Mouse (Mus musculus): ENCODE measurements around the gene Atg10.

Atg10 gene

GRCm38 (mm10) chr13:91175347-91175746 is 48.4 kb downstream of the Atg10 start:
- no peak for DNase-seq (ENCODE audit: low spot score)

DNA sequence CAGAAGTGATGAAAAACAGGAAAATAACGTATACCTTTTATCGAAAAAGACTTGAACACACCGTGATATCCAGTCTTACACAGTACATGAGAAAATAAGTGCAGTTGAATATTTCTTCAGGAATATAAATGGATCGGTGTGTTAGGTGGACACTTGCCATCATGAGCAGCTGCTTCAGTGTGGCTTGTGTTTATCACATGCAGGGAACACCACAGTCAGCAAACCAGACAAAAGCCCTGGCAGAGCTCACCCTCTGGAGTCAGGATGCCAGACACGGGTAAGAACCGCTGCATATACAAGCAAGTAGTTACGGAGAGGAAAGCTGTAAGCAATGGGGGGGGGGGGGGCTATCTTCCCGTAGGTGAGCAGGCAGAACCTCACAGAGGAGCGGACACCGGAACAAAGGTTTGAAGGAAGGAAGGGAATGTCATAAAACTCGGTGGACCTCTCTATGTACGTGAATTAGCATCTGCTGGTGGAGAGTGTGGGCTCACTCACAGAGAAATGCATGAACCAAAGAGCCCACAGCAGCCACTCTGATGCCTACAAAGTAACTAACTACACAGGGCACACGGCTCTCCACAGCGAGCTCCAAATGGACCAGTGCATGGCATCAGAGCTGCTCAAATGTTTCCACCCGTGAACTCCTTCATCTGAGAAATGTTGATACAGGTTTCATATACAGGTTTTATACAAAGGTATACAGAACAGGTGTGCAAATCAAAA is 51.8 kb downstream of the Atg10 start:
- no peak for DNase-seq (ENCODE audit: low spot score)

DNA sequence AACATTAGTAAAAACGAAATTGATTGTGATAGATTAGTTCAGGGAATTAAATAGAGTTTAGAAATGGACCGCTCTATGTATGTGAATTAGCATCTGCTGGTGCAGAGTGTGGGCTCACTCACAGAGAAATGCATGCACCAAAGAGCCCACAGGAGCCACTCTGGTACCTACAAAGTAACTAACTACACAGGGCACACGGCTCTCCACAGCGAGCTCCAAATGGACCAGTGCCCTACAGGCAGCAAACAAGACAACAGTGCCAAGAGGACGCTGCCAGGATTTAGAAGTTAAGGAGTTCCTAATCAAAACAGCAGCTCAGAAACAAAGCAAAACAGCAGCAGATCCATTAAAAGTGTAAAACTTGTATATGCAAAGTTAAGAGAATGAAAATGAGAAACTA is 52.6 kb downstream of the Atg10 start:
- DNase-seq (ENCODE audit: low spot score): no peak

DNA sequence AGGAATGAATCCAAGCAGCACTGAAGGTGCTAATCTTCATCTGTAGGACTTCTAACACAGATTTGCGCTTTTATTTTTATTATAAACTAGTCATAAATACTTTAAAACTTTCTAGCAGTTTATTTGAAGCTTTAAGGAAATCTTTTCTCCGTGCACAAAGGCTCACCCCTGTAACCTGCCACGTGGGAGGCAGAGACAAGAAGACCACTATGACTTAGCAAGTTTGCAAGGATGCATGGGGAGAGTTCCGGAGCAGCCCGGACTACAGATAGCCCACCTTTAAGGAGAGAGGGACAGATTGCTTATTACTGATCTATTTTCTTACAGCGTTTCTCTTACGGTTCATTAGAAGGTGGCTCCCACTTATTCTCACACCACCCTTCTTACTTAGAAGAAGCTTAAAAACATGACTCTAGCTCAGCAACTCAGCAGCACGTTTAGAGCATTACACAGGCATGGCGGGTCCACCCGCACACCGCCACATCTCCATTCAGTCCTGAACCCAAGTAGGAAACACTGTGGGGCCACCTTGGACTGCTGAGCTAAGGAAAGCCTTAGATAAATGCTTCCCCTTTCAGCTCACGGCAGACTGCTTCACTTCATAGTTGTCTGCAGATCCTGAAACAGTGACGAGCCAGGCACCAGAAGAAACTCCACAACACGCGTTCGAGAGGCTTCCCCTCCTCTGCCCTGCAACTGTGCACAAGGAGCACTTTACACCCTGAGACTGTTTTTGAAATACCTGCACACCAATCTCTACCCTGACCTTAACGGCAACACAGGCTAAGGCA is 54.0 kb downstream of the Atg10 start:
- no peak for DNase-seq (ENCODE audit: low spot score)

GRCm38 (mm10) chr13:91168486-91168885 is 55.3 kb downstream of the Atg10 start:
- no peak for DNase-seq (ENCODE audit: low spot score)

DNA sequence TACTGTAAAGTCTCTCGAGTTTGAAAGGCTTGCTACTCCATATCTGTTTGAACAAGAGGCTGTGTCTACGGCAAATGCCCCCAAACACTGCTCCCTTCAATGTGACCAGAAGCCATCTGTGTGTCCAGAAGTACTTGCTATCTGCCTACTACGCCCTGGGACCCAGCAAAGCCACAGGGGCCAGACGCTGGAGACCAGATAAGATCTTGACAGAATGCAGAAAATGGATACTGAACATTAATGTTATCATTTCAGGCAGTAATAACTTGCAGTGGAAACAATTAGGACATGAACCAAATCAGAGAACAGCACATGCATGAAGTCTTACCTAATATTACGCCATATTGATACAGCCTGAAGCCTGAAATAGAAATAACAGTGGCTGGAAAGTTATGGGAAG is 56.2 kb downstream of the Atg10 start:
- DNase-seq (ENCODE audit: low spot score): no peak

- DNase-seq (ENCODE audit: low spot score): no peak
These were observed 57.5 kb downstream of the Atg10 start for GRCm38 (mm10) chr13:91166286-91166685.

DNA sequence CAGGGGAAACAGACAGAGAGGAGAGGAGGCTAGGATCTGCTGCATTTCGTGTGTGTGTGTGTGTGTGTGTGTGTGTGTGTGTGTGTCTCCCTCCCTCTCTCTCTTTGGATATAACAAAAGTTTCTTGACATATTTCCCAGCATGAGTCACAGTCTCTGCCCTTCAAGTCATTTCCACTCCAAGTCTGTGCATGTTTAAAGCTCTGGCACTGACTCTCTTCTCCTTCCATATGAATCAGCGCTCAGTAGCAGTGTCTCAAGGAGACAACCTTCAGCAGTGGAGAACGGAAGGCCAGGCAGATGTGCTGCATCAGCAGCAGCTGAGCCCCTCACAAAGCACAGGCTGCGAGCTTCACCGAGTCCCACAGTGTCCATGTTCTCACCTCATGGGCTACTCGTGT is 58.6 kb downstream of the Atg10 start:
- no peak for DNase-seq (ENCODE audit: low spot score)

- no peak for DNase-seq (ENCODE audit: low spot score)
These were observed 60.5 kb downstream of the Atg10 start for GRCm38 (mm10) chr13:91163292-91163691.

DNA sequence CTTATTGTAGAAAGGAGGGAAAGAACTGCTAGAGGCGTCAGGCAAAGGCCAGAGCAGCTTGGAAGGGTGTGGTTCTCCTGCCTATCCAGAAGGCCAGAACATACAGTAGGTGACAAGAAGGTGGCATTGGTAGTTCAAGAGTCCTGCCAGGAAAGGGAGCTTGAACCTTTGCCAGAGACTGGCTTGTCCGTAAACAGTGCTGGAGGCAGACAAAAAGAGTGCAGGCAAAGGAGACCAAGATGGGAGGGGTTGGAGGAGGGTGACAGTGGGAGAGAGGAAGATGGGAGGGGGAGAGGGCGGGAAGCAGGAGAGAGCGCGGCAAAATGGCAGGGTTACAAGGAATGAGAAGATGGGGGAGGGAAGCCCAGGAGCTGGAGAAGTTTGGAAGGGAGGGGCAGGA is 61.3 kb downstream of the Atg10 start:
- no peak for DNase-seq (ENCODE audit: low spot score)

DNA sequence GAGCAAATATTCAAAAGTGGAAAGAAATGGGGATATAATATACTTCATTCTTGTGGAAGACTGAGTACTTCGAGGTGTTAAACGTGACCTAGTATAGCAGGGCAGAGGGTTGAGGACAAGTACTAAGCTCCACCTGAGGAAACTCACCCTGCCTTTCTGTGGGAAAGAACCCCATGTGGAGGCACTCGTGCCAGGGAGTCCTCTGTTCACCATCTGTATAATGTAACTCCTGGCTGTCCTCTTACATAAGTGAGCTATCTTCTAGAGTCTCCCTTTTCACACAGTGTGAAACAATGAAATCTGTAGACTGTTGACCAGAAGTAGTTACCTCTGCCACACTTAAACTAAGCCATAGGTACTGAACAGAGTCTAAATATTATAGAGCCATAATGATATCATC is 63.2 kb downstream of the Atg10 start:
- DNase-seq (ENCODE audit: low spot score): no peak

DNA sequence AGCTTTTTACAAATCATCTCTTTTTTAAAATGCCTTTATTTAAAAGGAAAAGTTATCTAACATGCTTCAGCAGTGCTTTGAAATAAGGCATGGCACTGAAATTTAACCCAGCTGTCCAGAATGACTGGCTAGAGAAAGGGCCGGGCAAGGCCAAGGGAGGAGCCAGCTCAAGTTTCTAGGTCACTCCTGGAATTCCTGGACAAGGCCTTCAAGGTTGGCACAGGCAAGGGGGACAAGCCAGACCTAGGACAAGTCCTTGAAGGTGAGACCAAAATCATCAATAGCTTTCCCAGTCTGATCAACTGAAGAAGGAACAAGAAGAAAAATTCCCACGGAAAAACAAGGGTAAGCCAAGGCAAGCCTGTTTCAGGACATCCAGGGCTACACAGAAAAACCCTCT is 63.9 kb downstream of the Atg10 start:
- DNase-seq (ENCODE audit: low spot score): no peak

DNA sequence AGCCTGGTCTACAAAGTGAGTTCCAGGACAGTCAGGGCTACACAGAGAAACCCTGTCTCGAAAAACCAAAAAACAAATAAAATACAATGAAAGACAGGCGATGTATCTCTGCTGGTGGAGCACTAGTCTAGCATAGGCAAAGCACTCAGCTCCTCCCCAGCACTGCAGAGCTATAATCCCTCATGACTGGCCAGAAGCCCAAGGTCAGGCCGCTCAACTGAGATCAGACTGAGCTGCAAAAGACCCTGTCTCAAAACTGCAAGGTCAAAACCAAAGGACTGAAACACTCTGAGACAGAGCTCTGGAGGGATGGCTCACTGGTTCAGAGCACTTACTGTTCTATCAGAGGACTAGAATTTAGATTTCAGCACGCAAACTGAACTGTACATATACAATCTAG is 65.8 kb downstream of the Atg10 start:
- DNase-seq (ENCODE audit: low spot score): no peak

DNA sequence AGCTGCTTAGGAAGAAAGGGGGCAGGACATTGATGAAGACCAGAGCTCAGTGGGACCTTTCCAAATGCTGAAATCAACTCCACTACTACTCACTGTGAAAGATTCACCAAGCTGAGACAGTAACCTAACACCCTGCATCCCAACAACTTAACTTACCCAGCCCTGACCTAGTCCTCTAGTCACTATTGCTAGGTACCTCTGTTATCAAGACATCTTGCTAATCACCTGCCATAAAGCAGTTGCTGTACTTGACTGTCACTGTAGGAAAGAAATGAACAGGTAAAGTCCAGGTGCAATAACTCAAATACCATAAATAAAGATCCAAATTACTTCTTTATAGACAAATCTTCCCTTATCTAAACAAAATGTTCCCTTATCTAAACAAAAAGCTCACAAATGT is 66.3 kb downstream of the Atg10 start:
- no peak for DNase-seq (ENCODE audit: low spot score)

DNA sequence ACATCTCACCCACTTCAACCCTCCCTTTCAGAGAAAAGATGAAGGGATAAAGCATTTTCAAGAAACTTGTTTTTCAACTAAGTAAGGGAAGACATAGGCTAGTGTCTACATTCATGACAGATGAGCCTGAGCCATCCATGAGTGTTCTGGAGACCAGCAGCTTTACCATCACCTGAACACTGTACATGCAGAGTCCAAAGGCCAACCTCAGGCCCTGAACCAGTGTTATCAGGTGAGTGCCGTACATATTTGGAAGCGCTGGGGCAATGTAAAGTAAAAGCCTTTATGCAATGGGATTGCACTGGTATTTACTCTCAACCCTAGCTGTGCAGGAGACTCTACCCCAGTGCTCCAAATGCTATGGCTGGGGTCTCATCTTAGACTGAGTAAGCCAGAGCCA is 66.8 kb downstream of the Atg10 start:
- DNase-seq (ENCODE audit: low spot score): no peak

DNA sequence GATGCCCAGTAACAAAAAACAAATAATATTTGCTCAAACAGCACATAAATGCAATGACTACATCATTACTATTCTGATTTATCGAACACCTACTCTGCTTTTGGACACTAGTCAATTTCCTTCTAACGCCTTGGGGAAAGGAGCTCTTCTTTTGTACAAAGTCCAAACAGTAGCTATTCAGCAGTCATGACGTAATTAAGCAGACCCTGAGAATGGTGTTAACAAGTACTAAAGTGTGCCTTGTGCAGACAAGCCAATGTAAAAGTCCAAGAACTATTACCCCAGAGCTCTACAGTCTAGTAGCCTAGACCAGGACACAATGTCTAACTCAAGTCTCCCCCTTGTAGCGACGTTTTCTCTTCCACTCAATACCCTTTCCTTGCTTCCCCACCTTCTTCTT is 67.5 kb downstream of the Atg10 start:
- no peak for DNase-seq (ENCODE audit: low spot score)

GRCm38 (mm10) chr13:91155429-91156207 is 68.2 kb downstream of the Atg10 start:
- DNase-seq (ENCODE audit: low spot score): no peak

DNA sequence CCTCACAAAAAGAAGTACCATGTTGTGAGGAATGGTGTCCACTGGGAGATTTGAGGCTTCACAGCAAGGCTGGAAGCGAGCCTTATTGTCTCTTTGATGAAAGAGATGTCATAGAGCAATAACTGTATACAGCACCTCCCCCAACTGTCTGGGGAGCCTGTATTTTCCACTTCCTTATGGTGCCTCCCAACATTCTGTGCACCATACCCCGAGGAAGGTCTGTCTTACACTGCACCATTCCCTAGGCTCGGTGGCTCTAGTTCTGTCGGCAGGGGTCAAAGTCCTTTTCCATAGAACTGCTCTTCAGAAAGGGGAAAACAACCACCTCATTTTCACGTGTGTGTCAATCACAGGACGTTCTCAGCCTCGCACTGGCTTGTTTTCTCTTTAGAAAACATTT is 69.1 kb downstream of the Atg10 start:
- DNase-seq (ENCODE audit: low spot score): no peak

DNA sequence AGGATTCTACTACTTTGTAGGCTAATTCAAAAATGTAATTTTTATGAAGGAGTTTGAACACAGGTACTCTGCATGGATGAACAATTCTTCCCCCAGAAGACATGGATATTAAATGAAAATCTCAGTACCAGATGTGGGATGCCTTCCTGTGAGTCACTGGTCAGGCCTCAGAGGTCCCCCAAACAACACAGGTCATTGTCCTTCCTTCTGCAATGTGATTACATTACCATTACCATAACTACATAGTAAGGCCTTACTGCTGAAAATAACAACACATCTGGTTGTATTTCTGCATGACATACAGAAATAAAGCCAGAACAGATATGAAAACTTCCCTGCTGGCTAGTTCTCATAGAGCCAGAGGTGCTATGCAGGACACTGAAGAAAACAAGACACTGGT is 87.4 kb downstream of the Atg10 start:
- DNase-seq (ENCODE audit: low spot score): no peak

DNA sequence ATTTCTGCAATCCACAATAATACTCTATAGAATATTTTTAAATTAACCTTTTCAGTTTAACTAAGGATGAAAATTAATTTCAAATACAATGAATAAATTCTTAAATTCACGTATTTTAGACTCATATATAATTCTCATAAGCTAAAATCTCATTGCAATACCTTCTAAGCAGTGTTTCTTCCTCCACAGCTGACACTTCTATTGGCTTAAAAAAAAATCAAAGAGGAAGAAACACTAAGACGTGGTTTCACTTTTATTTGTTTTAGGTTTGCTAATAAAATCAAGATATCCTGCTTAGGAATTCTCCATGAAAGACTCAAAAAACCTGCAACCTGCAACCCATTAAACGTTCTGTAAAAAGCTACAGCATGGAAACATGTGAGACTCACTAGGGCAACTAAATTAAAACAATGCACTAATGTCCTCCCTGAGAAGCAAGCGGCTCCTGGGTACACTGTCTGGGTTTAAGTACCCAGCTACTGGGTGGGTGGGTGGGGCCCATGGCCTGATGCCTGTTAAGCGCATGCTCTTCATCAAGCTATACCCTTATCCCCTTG is 90.4 kb downstream of the Atg10 start:
- no peak for DNase-seq (ENCODE audit: low spot score)

GRCm38 (mm10) chr13:91129071-91129470 is 94.7 kb downstream of the Atg10 start:
- no peak for DNase-seq (ENCODE audit: low spot score)

- no peak for DNase-seq (ENCODE audit: low spot score)
These were observed 95.2 kb downstream of the Atg10 start for GRCm38 (mm10) chr13:91128581-91128980.

GRCm38 (mm10) chr13:91118156-91118555 is 105.6 kb downstream of the Atg10 start:
- no peak for DNase-seq (ENCODE audit: low spot score)

Measured in spleen, adult 12 weeks (tissue).